Mouse (Mus musculus): ENCODE results near the gene Gpr19.

The Gpr19 gene

DNA sequence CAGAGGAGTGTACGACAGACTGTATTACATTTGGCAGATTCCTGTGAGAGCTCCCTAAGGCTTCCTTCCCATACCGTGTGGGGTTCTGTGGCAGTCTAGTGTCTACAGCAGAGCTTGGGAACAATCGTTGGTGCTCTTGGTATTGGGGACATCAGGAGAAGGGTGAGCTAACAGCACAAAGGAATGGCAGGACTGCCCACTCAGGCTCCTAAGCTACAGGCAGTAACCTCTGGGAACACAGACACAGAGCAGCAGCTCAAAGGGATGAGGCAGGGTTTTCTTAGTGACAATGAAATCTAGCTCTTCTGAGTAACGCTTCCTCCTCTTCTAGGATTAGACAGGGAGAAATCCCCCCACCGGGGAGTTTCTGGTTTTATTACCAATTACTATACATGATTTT lies 11.4 kb downstream of the Gpr19 start:
- peak; percentile 22 to 54 for DNase-seq

DNA sequence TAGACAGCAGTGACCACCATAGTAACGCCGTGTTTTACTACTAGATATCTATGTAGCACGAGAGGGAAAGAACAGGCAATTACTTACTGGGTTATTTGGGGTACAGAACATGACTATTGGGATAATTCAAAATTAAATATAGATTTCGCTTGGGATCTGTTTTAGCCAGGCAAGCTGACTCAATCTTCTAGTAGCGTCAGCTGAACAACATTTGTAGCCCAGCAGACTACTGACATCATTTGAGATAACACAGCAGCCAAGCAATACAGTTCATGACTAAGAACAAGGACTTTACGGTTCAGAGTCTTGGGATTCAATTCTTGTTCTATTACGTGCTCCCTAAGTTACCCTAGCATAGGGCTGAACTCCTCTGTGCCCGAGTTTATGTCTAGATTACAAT lies 11.9 kb downstream of the Gpr19 start:
- DNase-seq: no peak

DNA sequence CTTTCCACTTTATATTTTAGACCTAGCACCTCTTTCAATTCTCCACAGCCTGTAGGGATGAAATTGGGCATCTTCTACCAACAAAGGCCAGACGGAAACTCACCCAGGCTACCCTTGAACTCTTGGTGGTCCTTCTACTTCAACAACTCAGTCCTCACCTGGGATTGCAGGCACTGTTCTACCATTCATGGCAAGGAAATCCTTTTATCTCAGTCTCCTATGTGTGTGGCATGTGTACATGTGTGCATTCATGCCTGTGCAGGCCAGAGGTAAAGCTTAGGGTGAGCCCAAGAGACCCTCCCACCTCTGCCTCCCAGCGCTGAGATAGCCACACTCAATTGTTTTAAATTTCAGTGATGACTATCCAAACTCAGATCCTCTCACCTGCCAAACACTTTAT lies 12.9 kb downstream of the Gpr19 start:
- no peak for DNase-seq

DNA sequence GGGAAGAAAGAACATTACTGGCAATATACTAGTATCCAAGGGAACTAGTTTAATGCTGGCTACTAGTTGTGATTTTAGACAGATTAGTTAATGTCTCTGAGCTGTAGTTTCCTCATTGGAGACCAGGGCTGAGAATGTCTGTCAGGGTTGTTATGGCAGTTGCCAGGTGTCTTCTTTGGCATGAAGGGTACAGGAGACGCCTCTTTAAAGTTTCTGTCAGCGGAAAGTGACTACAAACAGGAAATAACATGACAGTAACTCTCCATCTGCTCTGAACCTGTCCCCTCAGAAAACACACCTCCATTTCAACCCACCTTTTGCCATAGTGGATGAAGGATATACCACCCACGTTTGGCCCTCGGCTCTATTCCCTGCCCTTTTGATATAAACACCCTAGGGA lies 14.7 kb downstream of the Gpr19 start:
- no peak for DNase-seq

DNA sequence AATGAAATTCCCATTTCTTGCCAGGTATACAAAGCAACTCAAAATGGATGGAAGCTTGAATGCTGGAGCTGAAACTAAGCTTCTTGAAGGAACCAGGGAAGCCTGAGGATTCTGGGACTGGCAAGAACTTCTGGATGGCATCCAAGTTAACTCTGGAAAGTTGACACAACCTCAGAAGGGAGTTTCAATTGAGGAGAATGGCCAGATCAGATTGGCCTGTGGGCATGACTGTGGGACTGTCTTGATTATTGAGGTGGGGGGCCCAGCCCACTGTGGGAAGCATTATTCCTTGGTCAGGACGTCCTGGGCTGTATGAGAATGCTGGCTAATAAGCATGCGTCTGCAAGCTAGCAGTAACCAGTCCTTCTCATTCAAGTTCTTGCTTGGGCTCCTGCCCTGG lies 18.3 kb downstream of the Gpr19 start:
- no peak for DNase-seq

GRCm38 (mm10) chr6:134879556-134879955 lies 18.8 kb downstream of the Gpr19 start:
- no peak for DNase-seq

DNA sequence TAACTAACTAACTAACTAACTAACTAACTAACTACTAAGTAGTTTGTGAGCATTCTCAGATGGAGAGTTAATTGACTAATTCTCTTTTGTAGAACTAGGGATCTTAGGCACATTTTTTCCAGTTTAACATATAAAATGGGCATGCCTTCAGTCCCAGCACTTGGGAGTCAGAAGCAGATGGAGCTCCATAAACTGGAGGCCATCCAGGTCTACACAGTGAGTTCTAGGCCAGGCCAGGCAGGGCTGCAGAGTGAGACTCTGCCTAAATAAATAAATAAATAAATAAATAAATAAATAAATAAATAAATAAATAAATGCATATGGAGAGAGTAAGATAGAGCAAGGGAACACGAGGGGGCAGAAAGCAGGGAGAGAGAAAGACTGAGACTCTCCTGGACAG lies 20.5 kb downstream of the Gpr19 start:
- peak; percentile 64 to 67 for DNase-seq

- no peak for DNase-seq
These were observed 21.1 kb downstream of the Gpr19 start for GRCm38 (mm10) chr6:134877276-134877675.

DNA sequence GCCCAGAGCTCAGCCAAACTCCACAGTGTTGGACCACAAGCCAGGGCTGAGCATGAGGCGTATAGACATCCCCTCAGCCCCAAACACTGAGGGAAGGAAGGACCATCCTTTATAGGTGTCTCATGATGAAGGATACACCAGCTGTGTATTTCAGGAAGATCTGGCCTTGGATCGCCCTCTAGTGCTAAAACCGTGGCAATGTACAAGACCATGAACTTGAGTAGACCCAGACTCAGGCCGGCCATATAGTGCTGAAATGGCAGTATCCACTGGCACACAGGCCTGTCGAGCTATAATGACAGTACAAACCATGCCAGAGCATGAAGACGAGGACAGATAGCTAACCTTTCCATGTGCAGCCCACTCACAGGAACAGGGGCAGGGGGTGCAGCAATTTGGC lies 21.6 kb downstream of the Gpr19 start:
- peak in 1 of 2 experiments; percentile 22 for DNase-seq

DNA sequence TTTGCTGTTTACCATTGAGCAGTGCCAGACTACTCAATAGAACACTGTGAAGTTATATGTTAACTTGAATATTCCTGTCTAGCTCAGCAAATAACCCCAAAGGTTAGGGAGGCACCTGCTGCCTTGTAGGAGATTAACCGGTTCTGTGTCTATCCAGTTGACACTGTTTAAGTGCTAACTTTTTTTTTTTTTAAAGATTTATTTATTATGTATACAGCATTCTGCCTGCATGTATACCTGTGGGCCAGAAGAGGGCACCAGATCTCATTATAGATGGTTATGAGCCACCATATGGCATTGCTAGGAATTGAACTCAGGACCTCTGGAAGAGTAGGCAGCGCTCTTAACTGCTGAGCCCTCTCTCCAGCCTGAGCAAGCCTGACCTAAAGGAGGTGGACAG lies 25.4 kb downstream of the Gpr19 start:
- no peak for DNase-seq

- DNase-seq: no peak
These were observed 26.1 kb downstream of the Gpr19 start for GRCm38 (mm10) chr6:134872236-134872635.

DNA sequence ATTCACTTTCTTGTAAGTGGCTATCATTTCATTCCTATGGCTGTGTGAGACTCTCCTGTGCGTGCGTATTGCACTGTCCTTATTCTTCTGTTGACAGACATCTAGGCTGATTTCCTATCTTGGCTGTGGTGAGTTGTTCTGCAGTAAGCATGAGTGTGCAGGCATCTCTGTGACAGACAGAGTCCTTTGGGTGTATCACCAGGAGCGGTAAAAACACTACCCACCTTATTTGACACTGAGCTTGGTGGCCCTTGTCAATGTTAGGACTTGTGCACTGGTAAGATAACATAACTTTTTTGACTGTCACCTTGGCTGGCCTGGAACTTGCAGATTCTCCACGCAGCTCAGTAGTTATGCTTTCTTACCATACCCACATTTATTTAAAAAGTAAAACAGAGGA lies 27.5 kb downstream of the Gpr19 start:
- no peak for DNase-seq

- no peak for DNase-seq
These were observed 28.1 kb downstream of the Gpr19 start for GRCm38 (mm10) chr6:134870209-134870742.

GRCm38 (mm10) chr6:134867325-134867724 lies 31.1 kb downstream of the Gpr19 start:
- no peak for DNase-seq

GRCm38 (mm10) chr6:134866113-134866512 lies 32.3 kb downstream of the Gpr19 start:
- no peak for DNase-seq

- peak; percentile 97 to 99 for DNase-seq
These were observed 35.2 kb downstream of the Gpr19 start for GRCm38 (mm10) chr6:134863146-134863545.

- DNase-seq: peak; percentile 14 to 20
These were observed 35.7 kb downstream of the Gpr19 start for GRCm38 (mm10) chr6:134862671-134863104.

DNA sequence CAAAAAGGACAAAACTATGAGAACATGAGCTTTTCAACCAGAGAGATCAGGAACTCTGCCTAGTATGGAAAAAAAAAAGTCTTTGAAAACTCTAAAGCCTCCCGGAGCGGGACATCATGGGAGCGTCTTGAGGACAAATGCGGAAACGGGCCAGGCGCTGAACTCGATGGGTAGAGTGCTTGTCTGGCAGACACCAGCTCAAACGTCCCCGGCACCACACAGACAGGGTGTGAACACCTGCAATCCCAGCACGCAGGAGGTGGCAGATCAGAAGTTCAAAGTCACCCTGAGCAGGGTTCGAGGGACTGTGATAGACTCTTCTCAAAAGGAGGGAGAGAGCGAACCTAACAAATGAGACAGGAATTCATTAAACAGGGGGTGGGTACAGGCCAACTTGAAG lies 37.0 kb downstream of the Gpr19 start:
- no peak for DNase-seq

DNA sequence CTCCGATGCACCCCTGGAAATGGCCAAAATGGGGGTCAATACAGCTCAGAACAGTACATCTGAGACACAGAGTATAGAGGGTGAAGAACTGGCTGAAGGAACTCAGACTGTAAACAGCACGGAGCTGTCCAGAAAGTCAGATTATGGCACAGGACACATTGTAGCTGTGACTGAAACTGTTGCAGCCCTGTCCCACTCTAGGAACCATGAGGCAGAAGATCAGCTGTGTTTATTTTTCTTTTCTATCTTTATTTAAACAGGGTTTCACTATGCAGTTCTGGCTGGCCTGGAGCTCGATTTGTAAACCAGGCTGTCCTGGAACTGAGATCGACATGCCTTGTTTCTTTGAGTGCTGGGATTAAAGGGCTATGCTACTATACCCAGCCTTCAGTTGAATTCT lies 38.1 kb downstream of the Gpr19 start:
- no peak for DNase-seq

DNA sequence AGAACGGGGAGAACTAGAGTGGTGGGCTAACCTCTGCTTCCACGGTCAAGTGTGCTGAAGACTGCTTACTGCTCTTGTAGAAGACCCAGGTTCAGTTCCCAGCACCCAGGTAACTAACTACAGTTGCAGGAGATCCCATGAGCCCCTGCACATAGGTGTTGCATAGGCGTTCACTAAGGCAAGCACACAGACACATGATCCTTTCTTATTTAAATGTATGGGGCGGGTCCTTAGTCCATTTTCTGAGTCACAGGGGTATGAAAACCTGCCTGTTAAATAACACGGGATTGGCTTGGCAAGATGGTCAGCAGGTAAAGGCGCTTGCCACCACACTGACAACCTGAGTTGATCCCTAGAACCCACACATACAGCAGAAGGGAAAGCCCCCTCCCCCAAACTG lies 39.4 kb downstream of the Gpr19 start:
- no peak for DNase-seq

DNA sequence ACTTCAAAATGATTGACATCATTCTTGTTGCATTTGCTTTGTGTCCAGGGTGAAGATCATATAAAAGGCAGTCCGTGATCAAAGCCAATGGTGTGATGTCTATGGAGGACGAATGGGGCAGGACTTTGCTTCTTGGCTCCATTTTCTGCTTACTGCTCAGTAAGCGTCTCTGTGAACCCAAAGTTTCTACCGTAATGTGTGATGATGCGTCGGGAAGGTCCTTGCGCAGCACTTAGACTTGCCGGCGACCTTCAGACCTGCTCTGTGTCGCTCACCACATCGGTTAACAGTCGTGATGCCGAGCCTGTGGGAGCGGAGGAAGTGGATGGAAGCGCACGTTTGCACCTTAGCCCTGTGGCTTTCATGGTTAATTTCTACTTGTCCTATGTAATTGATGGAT lies 42.5 kb downstream of the Gpr19 start:
- no peak for DNase-seq

DNA sequence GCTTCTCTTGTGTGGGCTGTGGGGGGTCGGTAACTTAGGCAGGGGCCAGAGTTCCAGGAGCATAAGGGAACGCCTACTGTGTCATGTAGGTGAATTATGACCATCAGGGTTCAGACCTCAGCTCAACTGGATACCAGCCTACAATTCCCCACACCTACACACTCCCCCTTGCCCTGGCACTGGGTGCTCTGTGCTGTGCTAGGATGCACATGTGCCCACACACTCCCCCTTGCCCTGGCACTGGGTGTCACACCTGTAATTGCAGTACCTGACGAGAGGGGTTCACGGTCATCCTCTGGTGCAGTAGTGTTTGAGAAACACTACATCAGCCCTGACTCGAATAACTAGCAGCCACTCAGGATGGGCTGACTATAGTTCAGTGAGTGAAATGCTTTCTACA lies 43.6 kb downstream of the Gpr19 start:
- DNase-seq: no peak

- DNase-seq: no peak
These were observed 48.4 kb downstream of the Gpr19 start for GRCm38 (mm10) chr6:134849985-134850384.

- DNase-seq: no peak
These were observed 48.9 kb downstream of the Gpr19 start for GRCm38 (mm10) chr6:134849461-134849860.

- peak; percentile 43 to 54 for DNase-seq
These were observed 50.0 kb downstream of the Gpr19 start for GRCm38 (mm10) chr6:134848197-134848890.

Measured in cerebellum, postnatal 36 days (tissue).